Mouse (Mus musculus): ENCODE results near the gene Slc6a5.

GRCm38 (mm10) chr7:49887776-49888390, 22.1 kb upstream of the Slc6a5 start:
- TF ChIP-seq CTCF (IDR thresholded peaks at IDR 0.05) (no peak), EP300 (IDR thresholded peaks at IDR 0.05) (no peak)
